Mouse (Mus musculus) thymus, postnatal 25 days (tissue): ENCODE data around the gene Tnnt3.

Experiments
- DNase-seq: peaks from one replicate; pipeline ENCODE4 v3.0.0; 2022

The Tnnt3 gene

GRCm38 (mm10) chr7:142498575-142498974, at the start of gene Tnnt3:
Gene Tnnt3 (plus strand): TSS chr7:142498836.
- DNase-seq = no peak

GRCm38 (mm10) chr7:142449038-142449617, 49.5 kb upstream of the Tnnt3 start:
- DNase-seq = no peak

- DNase-seq = no peak
These were observed 43.9 kb upstream of the Tnnt3 start for GRCm38 (mm10) chr7:142454706-142455105.

- no peak for DNase-seq
These were observed 43.4 kb upstream of the Tnnt3 start for GRCm38 (mm10) chr7:142455251-142455650.

- peak; percentile 35 for DNase-seq
These were observed 41.8 kb upstream of the Tnnt3 start for GRCm38 (mm10) chr7:142456806-142457205.

- peak; percentile 78 for DNase-seq
These were observed 41.3 kb upstream of the Tnnt3 start for GRCm38 (mm10) chr7:142457227-142457811.

- DNase-seq = no peak
These were observed 40.6 kb upstream of the Tnnt3 start for GRCm38 (mm10) chr7:142458026-142458425.

- no peak for DNase-seq
These were observed 39.8 kb upstream of the Tnnt3 start for GRCm38 (mm10) chr7:142458676-142459298.

- no peak for DNase-seq
These were observed 39.3 kb upstream of the Tnnt3 start for GRCm38 (mm10) chr7:142459299-142459691.

GRCm38 (mm10) chr7:142460636-142461077, 38.0 kb upstream of the Tnnt3 start, which contains the start of gene Lsp1:
Gene Lsp1 (plus strand): TSS chr7:142460809.
- DNase-seq = peak; percentile 60

- peak; percentile 62 for DNase-seq
These were observed 37.2 kb upstream of the Tnnt3 start for GRCm38 (mm10) chr7:142461446-142461845.

GRCm38 (mm10) chr7:142462190-142462589, 36.4 kb upstream of the Tnnt3 start:
- DNase-seq = peak; percentile 45

GRCm38 (mm10) chr7:142462594-142463078, 36.0 kb upstream of the Tnnt3 start:
- peak; percentile 51 for DNase-seq

- DNase-seq = no peak
These were observed 28.4 kb upstream of the Tnnt3 start for GRCm38 (mm10) chr7:142470171-142470691.

- no peak for DNase-seq
These were observed 27.7 kb upstream of the Tnnt3 start for GRCm38 (mm10) chr7:142470808-142471413.

GRCm38 (mm10) chr7:142471414-142471861, 27.2 kb upstream of the Tnnt3 start:
- DNase-seq = no peak

- no peak for DNase-seq
These were observed 26.6 kb upstream of the Tnnt3 start for GRCm38 (mm10) chr7:142471884-142472570.

- DNase-seq = no peak
These were observed 25.7 kb upstream of the Tnnt3 start for GRCm38 (mm10) chr7:142472936-142473335.

GRCm38 (mm10) chr7:142473476-142473875, 25.2 kb upstream of the Tnnt3 start:
- DNase-seq = no peak

GRCm38 (mm10) chr7:142474799-142475198, 23.8 kb upstream of the Tnnt3 start:
- no peak for DNase-seq

- DNase-seq = no peak
These were observed 23.0 kb upstream of the Tnnt3 start for GRCm38 (mm10) chr7:142475641-142476040.

GRCm38 (mm10) chr7:142476271-142476670, 22.4 kb upstream of the Tnnt3 start:
- DNase-seq = no peak
